Mouse (Mus musculus): ENCODE results near the gene Hist1h2bb. TPM values are rescaled to one million over a fixed set of nuclear protein-coding genes. Genes with fewer than 3 reads are reported as not detected.
A peak's percentile ranks its signal among the peaks of the same experiment; 100 is the strongest.

The Hist1h2bb gene
- polyA plus RNA-seq, 1 experiment from 2014 or later = 2.5 TPM

DNA sequence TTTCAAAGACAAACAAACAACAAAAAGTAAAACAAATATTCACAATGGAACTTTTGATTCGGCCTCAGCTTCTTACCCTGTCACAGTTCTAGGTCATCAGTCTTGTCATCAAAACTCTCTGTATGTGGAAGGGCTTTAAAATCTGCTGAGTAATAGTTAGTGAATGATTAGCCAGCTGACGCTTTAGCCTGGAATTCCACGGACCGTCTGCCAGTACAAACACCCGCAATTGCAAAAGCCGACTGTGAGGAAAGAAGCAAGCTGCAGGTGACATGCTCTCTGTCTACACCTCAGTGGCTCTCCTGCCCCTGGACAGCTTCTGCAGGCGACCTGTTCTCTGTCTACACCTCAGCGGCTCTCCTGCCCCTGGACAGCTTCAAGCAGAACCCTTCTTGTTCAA lies 16.1 kb upstream of the Hist1h2bb start:
- Histone ChIP-seq H3K27me3 (no peaks in the 10 kb centered on the region), H3K36me3 (no peaks in the 10 kb centered on the region), H3K27ac (replicated peaks) (no peak overlapping the region), H3K4me3 (no peak overlapping the region), H3K9me3 (no peaks in the 10 kb centered on the region), H3K4me2 (replicated peaks) (no peak overlapping the region), H3K4me1 (no peaks in the 10 kb centered on the region), H3K9ac (replicated peaks) (no peak overlapping the region)
- WGBS = 71% methylated on average over 8 of the region's 8 CpGs
- no peak for ATAC-seq (ENCODE audit: low FRiP score, low read depth)

DNA sequence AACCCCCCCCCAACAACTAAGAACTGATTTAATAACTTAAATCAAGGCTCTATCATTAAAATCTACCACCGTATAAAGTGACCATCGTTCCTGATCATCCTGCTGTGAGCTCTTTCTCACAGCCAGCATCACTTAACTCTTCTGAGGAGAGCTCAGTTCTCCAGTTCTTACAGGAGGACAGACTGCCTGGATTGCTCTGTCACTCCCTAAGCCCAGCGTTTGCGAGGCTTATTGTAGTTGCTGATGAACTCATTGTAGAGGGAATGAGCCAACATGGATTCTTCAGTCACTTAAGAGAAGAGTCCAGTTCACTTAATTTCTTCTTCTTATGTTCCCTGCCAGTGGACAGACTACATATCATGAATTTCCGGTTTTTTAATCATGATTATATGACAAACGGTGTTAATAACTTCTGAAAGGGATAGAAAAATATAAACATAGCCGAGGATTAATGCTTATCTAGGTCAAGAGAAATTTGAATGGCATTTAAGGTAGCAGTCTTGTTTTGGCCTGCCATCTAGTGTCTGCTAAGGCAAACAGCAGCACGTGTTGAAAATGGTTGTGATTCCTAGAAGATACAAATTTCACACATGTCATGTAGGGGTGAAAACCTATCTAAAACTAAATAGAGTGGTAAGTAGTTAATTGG lies 14.3 kb upstream of the Hist1h2bb start:
- H3K9ac ChIP-seq (replicated peaks) = no peak overlapping the region
- no peak overlapping the region for H3K4me2 ChIP-seq (replicated peaks)
- H3K9me3 ChIP-seq = no peaks in the 10 kb centered on the region
- H3K27ac ChIP-seq (replicated peaks) = no peak overlapping the region
- ATAC-seq (ENCODE audit: low FRiP score, low read depth) = no peak
- H3K4me1 ChIP-seq = no peaks in the 10 kb centered on the region
- H3K27me3 ChIP-seq = no peaks in the 10 kb centered on the region
- H3K36me3 ChIP-seq = no peaks in the 10 kb centered on the region
- no peak overlapping the region for H3K4me3 ChIP-seq
- WGBS = 24% methylated on average over 8 of the region's 8 CpGs

DNA sequence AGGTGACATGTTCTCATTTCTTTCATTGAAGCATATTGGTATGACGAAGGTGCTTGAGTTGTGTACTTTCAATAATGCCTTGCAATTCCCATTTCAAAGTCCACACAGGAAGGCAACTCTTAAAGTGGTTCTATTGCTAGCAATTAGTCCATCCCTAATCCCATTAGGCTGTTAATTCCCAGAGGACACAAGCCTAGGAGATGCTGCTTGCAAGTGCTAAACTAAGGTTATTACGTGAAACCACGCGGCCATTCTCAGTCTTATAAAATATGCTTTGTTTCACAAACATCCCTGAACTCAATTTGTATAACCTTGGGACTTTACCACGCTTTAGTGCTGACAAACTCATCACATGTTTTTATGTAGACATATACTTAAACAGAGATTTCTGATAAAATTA lies 9.4 kb upstream of the Hist1h2bb start:
- no peak for ATAC-seq (ENCODE audit: low FRiP score, low read depth)
- Histone ChIP-seq H3K4me2 (replicated peaks) (no peak overlapping the region), H3K27ac (replicated peaks) (no peak overlapping the region), H3K4me1 (peaks cover 24% of the 10 kb centered on the region), H3K36me3 (no peaks in the 10 kb centered on the region), H3K27me3 (no peaks in the 10 kb centered on the region), H3K4me3 (no peak overlapping the region), H3K9ac (replicated peaks) (no peak overlapping the region), H3K9me3 (no peaks in the 10 kb centered on the region)
- 75% methylated on average over 5 of the region's 5 CpGs for WGBS

DNA sequence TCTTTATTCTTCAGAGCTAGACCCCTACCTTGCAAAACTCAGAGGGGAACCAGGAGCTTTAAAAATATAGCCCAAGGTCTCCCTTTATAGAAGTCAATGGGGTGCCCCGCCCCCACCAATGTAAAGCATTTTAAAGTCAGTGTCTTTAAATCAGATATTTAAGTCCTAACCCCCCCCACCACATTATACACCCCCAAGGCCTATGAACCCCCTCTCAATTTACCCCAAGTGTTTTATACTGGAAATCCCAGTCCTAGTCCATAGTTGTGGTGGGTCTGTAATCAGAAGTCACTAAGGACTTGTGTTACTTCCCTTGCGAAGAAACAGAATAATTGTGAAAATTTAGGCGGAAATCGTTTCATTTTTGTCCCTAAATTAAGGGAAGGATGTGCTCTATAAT lies 8.5 kb upstream of the Hist1h2bb start:
- peak overlapping the region; percentile 55; the same call in 1 of the 2 replicates for H3K4me3 ChIP-seq
- no peaks in the 10 kb centered on the region for H3K36me3 ChIP-seq
- peak overlapping the region; percentile 95 for H3K4me2 ChIP-seq (replicated peaks)
- H3K27ac ChIP-seq (replicated peaks) = peak overlapping the region; percentile 95
- no peaks in the 10 kb centered on the region for H3K9me3 ChIP-seq
- H3K27me3 ChIP-seq = no peaks in the 10 kb centered on the region
- peaks cover 24% of the 10 kb centered on the region for H3K4me1 ChIP-seq
- 23% methylated on average over 4 of the region's 4 CpGs for WGBS
- H3K9ac ChIP-seq (replicated peaks) = peak overlapping the region; percentile 69
- no peak for ATAC-seq (ENCODE audit: low FRiP score, low read depth)

- Histone ChIP-seq H3K4me1 (peaks cover 24% of the 10 kb centered on the region), H3K9ac (replicated peaks) (peak within 1 kb of the TSS; percentile 69), H3K36me3 (no peaks in the 10 kb centered on the region), H3K9me3 (no peaks in the 10 kb centered on the region), H3K27me3 (no peaks in the 10 kb centered on the region), H3K4me3 (peak within 1 kb of the TSS; percentile 55), H3K27ac (replicated peaks) (peak within 1 kb of the TSS; percentile 95), H3K4me2 (replicated peaks) (peak within 1 kb of the TSS; percentile 95)
- WGBS = under 1% methylated on average over 37 of the region's 38 CpGs
- ATAC-seq (ENCODE audit: low FRiP score, low read depth) = peak; percentile 96
These were observed 7.9 kb upstream of the Hist1h2bb start, which contains the start of gene Hist1h1c for GRCm38 (mm10) chr13:23738677-23739068. Hist1h1c (plus strand) TSS chr13:23738808.

- peak overlapping the region; percentile 95 for H3K4me2 ChIP-seq (replicated peaks)
- H3K27ac ChIP-seq (replicated peaks) = peak overlapping the region; percentile 95
- H3K9ac ChIP-seq (replicated peaks) = peak overlapping the region; percentile 69
- under 1% methylated on average over 39 of the region's 39 CpGs for WGBS
- no peaks in the 10 kb centered on the region for H3K36me3 ChIP-seq
- ATAC-seq (ENCODE audit: low FRiP score, low read depth) = peak; percentile 80
- peak overlapping the region; percentile 55 for H3K4me3 ChIP-seq
- no peaks in the 10 kb centered on the region for H3K27me3 ChIP-seq
- H3K4me1 ChIP-seq = peaks cover 25% of the 10 kb centered on the region
- no peaks in the 10 kb centered on the region for H3K9me3 ChIP-seq
These were observed 7.2 kb upstream of the Hist1h2bb start for GRCm38 (mm10) chr13:23739069-23739921.

DNA sequence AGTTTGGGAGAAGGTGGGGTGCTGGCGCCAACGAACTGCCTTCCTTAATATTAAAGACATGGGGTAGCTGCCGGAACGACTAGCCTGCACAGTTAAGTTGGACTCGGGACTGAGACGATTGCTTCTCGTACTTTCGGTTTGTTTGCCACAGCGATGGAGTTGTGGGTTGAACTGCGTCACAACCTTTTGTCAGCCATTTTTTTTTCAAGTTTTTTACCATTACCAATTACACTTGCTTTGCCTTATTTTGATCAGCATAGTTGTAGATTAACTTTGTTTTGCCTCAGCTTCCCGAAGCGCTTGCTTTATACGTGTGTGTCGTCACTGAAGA lies 6.6 kb upstream of the Hist1h2bb start:
- Histone ChIP-seq H3K9ac (replicated peaks) (peak overlapping the region; percentile 69), H3K27me3 (no peaks in the 10 kb centered on the region), H3K4me1 (peaks cover 28% of the 10 kb centered on the region), H3K27ac (replicated peaks) (peak overlapping the region; percentile 95), H3K36me3 (no peaks in the 10 kb centered on the region), H3K4me2 (replicated peaks) (peak overlapping the region; percentile 95), H3K9me3 (no peaks in the 10 kb centered on the region), H3K4me3 (peak overlapping the region; percentile 55)
- ATAC-seq (ENCODE audit: low FRiP score, low read depth) = no peak
- WGBS = 2% methylated on average over 14 of the region's 14 CpGs

- H3K36me3 ChIP-seq = no peaks in the 10 kb centered on the region
- peak overlapping the region; percentile 95 for H3K4me2 ChIP-seq (replicated peaks)
- no peak for ATAC-seq (ENCODE audit: low FRiP score, low read depth)
- H3K9ac ChIP-seq (replicated peaks) = peak overlapping the region; percentile 69
- H3K4me1 ChIP-seq = peaks cover 28% of the 10 kb centered on the region
- WGBS = 33% methylated on average over 13 of the region's 13 CpGs
- H3K27ac ChIP-seq (replicated peaks) = peak overlapping the region; percentile 95
- H3K9me3 ChIP-seq = no peaks in the 10 kb centered on the region
- H3K4me3 ChIP-seq = peak overlapping the region; percentile 55
- H3K27me3 ChIP-seq = no peaks in the 10 kb centered on the region
These were observed 6.2 kb upstream of the Hist1h2bb start for GRCm38 (mm10) chr13:23740256-23740840.

GRCm38 (mm10) chr13:23740910-23741309 lies 5.6 kb upstream of the Hist1h2bb start:
- Histone ChIP-seq H3K27me3 (no peaks in the 10 kb centered on the region), H3K9me3 (no peaks in the 10 kb centered on the region), H3K36me3 (no peaks in the 10 kb centered on the region), H3K4me1 (peaks cover 31% of the 10 kb centered on the region), H3K27ac (replicated peaks) (peak overlapping the region; percentile 95; the same call in 1 of the 2 replicates), H3K4me3 (no peak overlapping the region), H3K9ac (replicated peaks) (no peak overlapping the region), H3K4me2 (replicated peaks) (peak overlapping the region; percentile 95)
- ATAC-seq (ENCODE audit: low FRiP score, low read depth) = no peak
- WGBS = 63% methylated on average over 5 of the region's 5 CpGs

DNA sequence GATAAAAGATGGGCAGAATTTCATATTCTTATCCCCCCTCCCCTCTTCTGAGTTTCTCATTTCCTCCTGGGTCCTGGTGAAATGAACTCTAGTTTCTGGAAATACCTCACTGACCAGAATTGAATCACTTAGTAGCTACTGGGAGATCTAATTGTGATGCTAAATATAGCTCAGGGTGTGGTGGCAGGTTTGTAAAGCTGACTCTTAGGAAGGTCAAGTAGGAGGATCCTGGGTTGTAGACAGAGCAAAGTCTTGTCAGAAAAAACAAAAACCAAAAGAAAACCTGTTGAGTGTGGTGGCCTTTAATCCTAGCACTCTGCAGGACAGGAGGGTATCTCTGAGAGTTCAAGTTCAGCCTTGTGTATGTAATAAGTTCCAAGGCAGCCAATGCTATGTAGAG lies 4.5 kb upstream of the Hist1h2bb start:
- Histone ChIP-seq H3K36me3 (no peaks in the 10 kb centered on the region), H3K27me3 (no peaks in the 10 kb centered on the region), H3K4me3 (no peak overlapping the region), H3K9ac (replicated peaks) (no peak overlapping the region), H3K4me1 (peaks cover 33% of the 10 kb centered on the region), H3K9me3 (no peaks in the 10 kb centered on the region), H3K4me2 (replicated peaks) (no peak overlapping the region), H3K27ac (replicated peaks) (no peak overlapping the region)
- ATAC-seq (ENCODE audit: low FRiP score, low read depth) = no peak

DNA sequence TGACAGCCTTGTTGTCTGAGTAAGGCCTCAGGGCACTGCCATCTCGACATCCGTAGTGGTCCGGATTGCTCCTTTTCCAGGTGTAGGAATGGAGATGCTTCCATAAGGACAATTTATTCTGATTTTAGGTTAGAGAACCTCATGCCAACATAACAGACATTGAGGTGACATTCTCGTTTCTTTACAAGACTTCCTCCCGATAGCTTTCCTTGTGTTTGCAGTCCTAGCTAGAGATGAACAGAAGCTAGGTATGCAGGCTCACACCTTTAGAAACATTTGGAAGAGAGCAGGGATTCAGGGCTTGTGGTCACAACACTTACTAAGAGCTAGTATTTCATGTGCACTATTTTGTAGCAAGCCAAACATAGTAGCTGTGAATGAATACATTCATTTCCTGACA lies 3.3 kb upstream of the Hist1h2bb start:
- WGBS = 85% methylated on average over 5 of the region's 5 CpGs
- no peak for ATAC-seq (ENCODE audit: low FRiP score, low read depth)
- Histone ChIP-seq H3K4me3 (no peak overlapping the region), H3K36me3 (no peaks in the 10 kb centered on the region), H3K27me3 (no peaks in the 10 kb centered on the region), H3K4me1 (peaks cover 38% of the 10 kb centered on the region), H3K4me2 (replicated peaks) (no peak overlapping the region), H3K9ac (replicated peaks) (no peak overlapping the region), H3K27ac (replicated peaks) (no peak overlapping the region), H3K9me3 (no peaks in the 10 kb centered on the region)

GRCm38 (mm10) chr13:23743963-23744362 lies 2.6 kb upstream of the Hist1h2bb start:
- WGBS = 39% methylated on average over 4 of the region's 4 CpGs
- Histone ChIP-seq H3K27me3 (no peaks in the 10 kb centered on the region), H3K9ac (replicated peaks) (peak overlapping the region; percentile 46; the same call in 1 of the 2 replicates), H3K4me2 (replicated peaks) (peak overlapping the region; percentile 67), H3K4me1 (peaks cover 40% of the 10 kb centered on the region), H3K9me3 (no peaks in the 10 kb centered on the region), H3K27ac (replicated peaks) (peak overlapping the region; percentile 77), H3K36me3 (no peaks in the 10 kb centered on the region), H3K4me3 (peak overlapping the region; percentile 47; the same call in 1 of the 2 replicates)
- ATAC-seq (ENCODE audit: low FRiP score, low read depth) = no peak
